Mouse (Mus musculus): ENCODE results near the gene Dhx16.

GRCm38 (mm10) chr17:35832400-35833238, 47.0 kb upstream of the Dhx16 start:
- no peak for TF ChIP-seq CTCF (IDR thresholded peaks at IDR 0.05; ENCODE audit: extremely low read depth, insufficient read length, insufficient replicate concordance, low read depth, low read length)
- no peak for TF ChIP-seq POLR2A (IDR thresholded peaks at IDR 0.05; ENCODE audit: low read depth, low read length)

All from small intestine, adult 2 months (tissue).